Mouse (Mus musculus) testis, adult 2 months (tissue): ENCODE data around the gene Tmem181a.
"Not testable (repeated sequence)": the region's sequence is repeated elsewhere in the genome, so short reads cannot be mapped to it uniquely, and the experiment has no call there.

Experiments used
- CTCF ChIP-seq: fragments of 200-500 bp; IDR thresholded peaks from 2 replicates; pipeline ENCODE4 v1.5.1; 2012; ENCODE audit warnings: low read depth, mild to moderate bottlenecking, inconsistent platforms, low read length, moderate library complexity; ENCODE audit not compliant: control insufficient read depth, insufficient read depth, insufficient replicate concordance
- POLR2A ChIP-seq: fragments of 200-500 bp; IDR thresholded peaks from 2 replicates; pipeline ENCODE4 v1.6.1; 2012; ENCODE audit warnings: low read depth, mild to moderate bottlenecking, inconsistent platforms, low read length, moderate library complexity; ENCODE audit not compliant: control insufficient read depth

- TF ChIP-seq CTCF, POLR2A: not testable (repeated sequence)
Measured at GRCm38 (mm10) chr17:6279205-6279604, 22.5 kb downstream of the Tmem181a start.
